Mouse (Mus musculus): Measurements from ENCODE around the gene Dkkl1. TPM values are rescaled to one million over a fixed set of nuclear protein-coding genes. Genes with fewer than 3 reads are reported as not detected.

Dkkl1 gene
- polyA plus RNA-seq, 1 experiment: not detected

DNA sequence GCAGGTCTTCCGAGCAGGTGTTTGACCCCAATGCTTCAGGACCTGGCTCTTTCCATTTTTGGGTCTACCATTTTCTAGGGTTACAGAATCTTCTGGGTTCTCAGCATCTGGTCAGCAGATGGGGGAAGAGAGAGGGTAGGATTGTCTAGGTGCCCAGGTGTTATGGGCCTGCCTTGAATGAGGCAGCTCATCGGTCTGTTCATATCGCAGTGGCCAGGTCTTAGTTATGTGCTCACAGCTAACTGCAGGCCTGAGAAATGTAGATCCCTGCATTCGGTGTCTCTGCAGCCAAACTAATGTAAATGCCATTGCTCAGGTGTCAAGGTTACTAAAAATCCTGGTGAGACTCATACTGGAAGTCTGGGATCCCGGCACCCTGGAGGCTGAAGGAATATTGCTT is 14.5 kb upstream of the Dkkl1 start:
- 90% methylated on average over 5 of the region's 5 CpGs for WGBS
- H3K4me1 ChIP-seq (ENCODE audit: control insufficient read depth, insufficient read depth, low read length): no peaks in the 10 kb centered on the region; the same call in 1 of the 2 replicates
- TF ChIP-seq POLR2A (IDR thresholded peaks at IDR 0.05; ENCODE audit: borderline replicate concordance, control insufficient read depth, low read depth, low read length): no peak
- TF ChIP-seq CTCF (IDR thresholded peaks at IDR 0.05; ENCODE audit: control insufficient read depth, insufficient read depth, low read length): no peak
- H3K4me3 ChIP-seq (replicated peaks; ENCODE audit: control insufficient read depth, low read depth, low read length): no peak overlapping the region
- no peak overlapping the region for H3K27ac ChIP-seq (ENCODE audit: control insufficient read depth, insufficient read depth, low read depth, low read length, poor library complexity)

DNA sequence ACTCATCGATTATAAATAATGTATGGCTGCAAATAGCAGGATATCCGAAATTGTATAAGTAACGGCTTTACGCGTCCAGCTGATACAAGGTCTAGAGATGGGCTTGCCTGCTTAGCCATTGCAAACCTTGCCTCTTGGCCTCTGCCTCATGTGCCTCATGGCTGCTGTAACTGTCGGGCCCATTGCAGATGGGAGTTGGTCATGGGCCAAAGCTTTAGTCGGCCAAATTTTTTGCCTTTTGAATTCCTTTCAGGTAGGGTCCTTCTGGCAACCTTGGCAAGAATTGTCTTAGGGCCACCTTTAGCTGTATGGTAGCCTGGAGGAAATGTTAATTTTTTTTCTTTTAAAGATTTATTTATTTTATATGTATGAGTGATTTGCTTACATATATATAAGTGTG is 12.9 kb upstream of the Dkkl1 start:
- WGBS: 89% methylated on average over 7 of the region's 7 CpGs
- H3K4me3 ChIP-seq (replicated peaks; ENCODE audit: control insufficient read depth, low read depth, low read length): no peak overlapping the region
- TF ChIP-seq POLR2A (IDR thresholded peaks at IDR 0.05; ENCODE audit: borderline replicate concordance, control insufficient read depth, low read depth, low read length) (no peak), CTCF (IDR thresholded peaks at IDR 0.05; ENCODE audit: control insufficient read depth, insufficient read depth, low read length) (no peak)
- no peak overlapping the region for H3K27ac ChIP-seq (ENCODE audit: control insufficient read depth, insufficient read depth, low read depth, low read length, poor library complexity)
- H3K4me1 ChIP-seq (ENCODE audit: control insufficient read depth, insufficient read depth, low read length): no peaks in the 10 kb centered on the region

DNA sequence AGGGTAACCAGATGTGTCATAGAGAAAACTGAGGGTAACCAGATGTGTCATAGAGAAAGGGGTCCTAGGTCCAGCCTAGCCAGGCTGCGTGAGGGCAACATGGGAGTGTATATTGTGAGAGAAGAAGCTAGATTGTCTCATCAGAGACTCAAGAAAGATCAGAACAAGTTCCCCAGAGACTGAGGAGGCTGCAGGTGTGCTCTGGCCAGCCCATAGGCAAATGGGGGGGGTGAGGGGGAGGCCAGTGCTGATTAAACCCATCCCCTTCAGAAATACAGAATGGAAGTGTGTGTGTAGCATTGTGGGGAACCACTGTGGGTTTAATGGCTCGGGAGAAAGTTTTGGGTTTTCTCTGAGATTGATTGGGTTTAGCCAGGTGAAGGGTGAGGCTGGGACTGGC is 9.7 kb upstream of the Dkkl1 start:
- H3K4me3 ChIP-seq (replicated peaks; ENCODE audit: control insufficient read depth, low read depth, low read length): no peak overlapping the region
- no peak for TF ChIP-seq CTCF (IDR thresholded peaks at IDR 0.05; ENCODE audit: control insufficient read depth, insufficient read depth, low read length)
- TF ChIP-seq POLR2A (IDR thresholded peaks at IDR 0.05; ENCODE audit: borderline replicate concordance, control insufficient read depth, low read depth, low read length): no peak
- WGBS: 34% methylated on average over 2 of the region's 2 CpGs

DNA sequence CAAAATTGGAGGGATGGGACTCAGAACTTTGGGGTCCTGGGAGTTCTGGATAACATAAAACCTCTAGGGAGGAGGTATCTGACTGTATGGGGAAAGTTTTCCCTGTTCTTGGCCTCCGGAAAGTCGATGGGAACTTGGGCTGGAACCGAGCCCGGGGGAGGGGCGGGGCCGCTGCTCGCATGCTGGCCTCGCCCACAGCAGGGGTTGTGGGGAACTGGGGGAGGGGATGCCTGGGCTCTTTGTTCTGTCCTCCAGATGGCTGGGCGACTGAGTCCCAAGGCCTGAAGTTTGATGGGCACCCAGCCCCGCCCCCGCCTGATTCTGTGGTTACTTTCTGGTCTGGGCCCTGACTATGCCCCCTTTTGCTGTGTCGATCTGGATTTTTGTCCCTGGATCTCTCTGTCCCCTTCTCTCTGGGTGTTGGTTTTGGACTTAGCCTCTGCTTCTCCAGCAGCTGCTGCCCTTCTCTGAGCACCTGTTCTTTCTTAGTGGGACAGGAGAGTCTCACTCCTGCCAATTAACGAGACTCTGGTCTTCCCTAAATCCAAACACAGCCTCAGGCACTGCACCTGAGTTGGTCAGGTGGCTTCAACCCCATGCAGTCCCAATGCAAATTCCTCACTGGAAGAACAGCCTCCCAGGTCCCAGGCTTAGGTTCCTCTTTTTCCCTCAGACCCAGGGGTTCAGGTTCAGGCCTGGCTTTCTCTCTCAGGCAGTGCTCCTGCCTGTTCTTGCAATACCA is 4.7 kb upstream of the Dkkl1 start:
- 6% methylated on average over 13 of the region's 13 CpGs for WGBS
- no peak for TF ChIP-seq POLR2A (IDR thresholded peaks at IDR 0.05; ENCODE audit: borderline replicate concordance, control insufficient read depth, low read depth, low read length)
- no peak for TF ChIP-seq CTCF (IDR thresholded peaks at IDR 0.05; ENCODE audit: control insufficient read depth, insufficient read depth, low read length)
- Histone ChIP-seq H3K4me1 (ENCODE audit: control insufficient read depth, insufficient read depth, low read length) (peaks cover 5% of the 10 kb centered on the region; the same call in 1 of the 2 replicates), H3K4me3 (replicated peaks; ENCODE audit: control insufficient read depth, low read depth, low read length) (no peak overlapping the region), H3K27ac (ENCODE audit: control insufficient read depth, insufficient read depth, low read depth, low read length, poor library complexity) (no peak overlapping the region)

More for the DNA sequence above, 9.7 kb upstream of the Dkkl1 start:
- Histone ChIP-seq H3K27ac (ENCODE audit: control insufficient read depth, insufficient read depth, low read depth, low read length, poor library complexity) (no peak overlapping the region), H3K4me1 (ENCODE audit: control insufficient read depth, insufficient read depth, low read length) (0 out of 2 replicates have a peak, but pooled peaks cover 1% of the 10 kb centered on the region)

- peaks cover 6% of the 10 kb centered on the region for H3K4me1 ChIP-seq (ENCODE audit: control insufficient read depth, insufficient read depth, low read length)
- TF ChIP-seq CTCF (IDR thresholded peaks at IDR 0.05; ENCODE audit: control insufficient read depth, insufficient read depth, low read length): no peak
- TF ChIP-seq POLR2A (IDR thresholded peaks at IDR 0.05; ENCODE audit: borderline replicate concordance, control insufficient read depth, low read depth, low read length): no peak
- WGBS: 5% methylated on average over 54 of the region's 55 CpGs
These were observed 3.9 kb upstream of the Dkkl1 start, which contains the start of gene Tead2 for GRCm38 (mm10) chr7:45215673-45216441. Tead2 (plus strand) TSS chr7:45215753.

DNA sequence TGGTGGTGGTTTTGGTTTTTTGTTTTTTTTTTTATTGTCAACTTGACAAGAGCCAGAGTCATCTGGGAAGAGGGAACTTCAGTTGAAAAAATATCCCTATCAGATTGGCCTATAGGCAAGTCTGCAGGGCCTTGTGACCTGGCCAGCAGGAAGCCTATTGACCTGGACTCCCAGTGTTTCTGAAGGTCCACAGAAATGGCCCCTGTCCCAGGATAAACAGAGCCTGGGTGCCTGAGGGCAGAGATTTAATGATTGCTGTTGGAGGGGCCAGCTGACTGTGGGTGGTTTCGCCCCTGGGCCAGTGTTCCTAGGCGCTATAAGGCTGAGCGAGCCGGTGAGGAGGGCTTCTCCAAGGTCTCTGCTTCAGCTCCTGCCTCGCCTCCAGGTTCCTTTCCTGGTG is 1.8 kb upstream of the Dkkl1 start:
- H3K27ac ChIP-seq (ENCODE audit: control insufficient read depth, insufficient read depth, low read depth, low read length, poor library complexity): no peak overlapping the region
- no peak for TF ChIP-seq POLR2A (IDR thresholded peaks at IDR 0.05; ENCODE audit: borderline replicate concordance, control insufficient read depth, low read depth, low read length)
- TF ChIP-seq CTCF (IDR thresholded peaks at IDR 0.05; ENCODE audit: control insufficient read depth, insufficient read depth, low read length): no peak
- WGBS: 92% methylated on average over 5 of the region's 5 CpGs
- no peak overlapping the region for H3K4me3 ChIP-seq (replicated peaks; ENCODE audit: control insufficient read depth, low read depth, low read length)
- peaks cover 5% of the 10 kb centered on the region for H3K4me1 ChIP-seq (ENCODE audit: control insufficient read depth, insufficient read depth, low read length)

More at GRCm38 (mm10) chr7:45215673-45216441, 3.9 kb upstream of the Dkkl1 start, which contains the start of gene Tead2:
- Histone ChIP-seq H3K27ac (ENCODE audit: control insufficient read depth, insufficient read depth, low read depth, low read length, poor library complexity) (no peak within 1 kb of the TSS), H3K4me3 (replicated peaks; ENCODE audit: control insufficient read depth, low read depth, low read length) (no peak within 1 kb of the TSS)

- H3K4me3 ChIP-seq (replicated peaks; ENCODE audit: control insufficient read depth, low read depth, low read length): no peak overlapping the region
- WGBS: 81% methylated on average over 7 of the region's 7 CpGs
These were observed 409 bp upstream of the Dkkl1 start for GRCm38 (mm10) chr7:45212356-45212755.

DNA sequence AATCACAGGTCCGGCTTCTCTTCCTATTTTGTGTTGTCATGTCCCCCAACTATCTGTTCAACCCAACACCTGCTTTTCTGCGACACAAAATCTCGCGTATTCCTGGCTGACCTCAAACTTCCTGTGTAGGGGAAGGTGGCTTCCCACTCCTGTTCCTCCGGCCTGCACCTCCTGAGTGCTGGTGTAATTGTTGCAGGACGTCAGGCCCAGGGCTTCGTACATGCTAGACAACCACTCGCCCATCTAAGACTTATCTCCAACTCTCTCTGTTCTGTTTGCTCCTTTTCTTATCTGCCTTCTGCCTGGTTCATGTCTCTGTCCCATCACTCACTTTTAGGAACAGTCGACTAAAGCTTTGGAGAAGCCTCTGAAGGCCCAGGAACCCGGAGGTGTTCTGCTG is 877 bp downstream of the Dkkl1 start:
- Histone ChIP-seq H3K4me3 (replicated peaks; ENCODE audit: control insufficient read depth, low read depth, low read length) (no peak overlapping the region), H3K27ac (ENCODE audit: control insufficient read depth, insufficient read depth, low read depth, low read length, poor library complexity) (no peak overlapping the region), H3K4me1 (ENCODE audit: control insufficient read depth, insufficient read depth, low read length) (peaks cover 5% of the 10 kb centered on the region)
- TF ChIP-seq POLR2A (IDR thresholded peaks at IDR 0.05; ENCODE audit: borderline replicate concordance, control insufficient read depth, low read depth, low read length) (no peak), CTCF (IDR thresholded peaks at IDR 0.05; ENCODE audit: control insufficient read depth, insufficient read depth, low read length) (no peak)
- 3% methylated on average over 10 of the region's 10 CpGs for WGBS

More at GRCm38 (mm10) chr7:45212356-45212755, 409 bp upstream of the Dkkl1 start:
- TF ChIP-seq POLR2A (IDR thresholded peaks at IDR 0.05; ENCODE audit: borderline replicate concordance, control insufficient read depth, low read depth, low read length) (no peak), CTCF (IDR thresholded peaks at IDR 0.05; ENCODE audit: control insufficient read depth, insufficient read depth, low read length) (no peak)
- H3K4me1 ChIP-seq (ENCODE audit: control insufficient read depth, insufficient read depth, low read length): peaks cover 5% of the 10 kb centered on the region
- H3K27ac ChIP-seq (ENCODE audit: control insufficient read depth, insufficient read depth, low read depth, low read length, poor library complexity): no peak overlapping the region

All from bone marrow, adult 2 months (tissue).